Mouse (Mus musculus) bone marrow macrophage, adult 2 months (primary cell): ENCODE measurements around the gene Adh6b.

Source experiments
- CTCF ChIP-seq: IDR thresholded peaks from 2 replicates; pipeline ENCODE4 v1.5.1; 2012; ENCODE audit warnings: low read depth, mild to moderate bottlenecking, low read length, moderate library complexity
- POLR2A ChIP-seq: IDR thresholded peaks from 2 replicates; pipeline ENCODE4 v1.6.1; 2012; ENCODE audit warnings: mild to moderate bottlenecking, low read depth, low read length, borderline replicate concordance

DNA sequence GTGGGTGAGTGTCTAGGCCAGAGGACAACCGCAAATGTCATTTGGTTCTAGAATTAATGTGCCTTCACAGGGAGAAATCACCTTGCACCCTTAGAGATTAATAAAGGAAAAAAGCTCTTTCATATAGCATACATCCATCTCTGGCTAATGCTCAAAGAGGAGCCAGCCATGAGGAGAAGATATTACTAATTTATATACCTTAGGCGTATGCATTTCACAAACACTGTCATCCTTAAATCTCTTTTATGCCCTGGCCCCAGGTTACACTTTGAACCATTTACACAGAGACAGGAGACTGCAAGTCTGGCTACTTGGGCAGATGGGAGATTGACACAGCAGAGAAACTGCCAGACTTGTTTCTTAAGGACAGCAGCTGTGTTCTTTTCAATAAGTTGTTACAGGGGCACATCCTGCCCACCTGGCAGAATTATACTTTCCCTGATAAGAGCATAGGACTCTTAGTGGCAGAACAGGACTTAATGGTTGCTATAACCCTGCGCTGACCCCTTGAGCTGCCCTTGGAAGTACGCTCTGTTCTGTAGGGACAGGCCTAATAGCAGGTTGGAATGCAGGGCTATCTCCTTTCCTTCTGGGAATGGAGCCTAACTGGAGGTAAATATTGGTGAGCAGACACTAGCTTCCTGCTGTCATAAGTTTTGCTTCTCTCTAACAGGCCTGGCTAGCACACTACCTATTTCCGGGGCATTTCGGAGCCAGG, 37.6 kb upstream of the Adh6b start:
- no peak for TF ChIP-seq CTCF
- no peak for TF ChIP-seq POLR2A
